Mouse (Mus musculus): Measurements from ENCODE around the gene 4933425L06Rik.

DNA sequence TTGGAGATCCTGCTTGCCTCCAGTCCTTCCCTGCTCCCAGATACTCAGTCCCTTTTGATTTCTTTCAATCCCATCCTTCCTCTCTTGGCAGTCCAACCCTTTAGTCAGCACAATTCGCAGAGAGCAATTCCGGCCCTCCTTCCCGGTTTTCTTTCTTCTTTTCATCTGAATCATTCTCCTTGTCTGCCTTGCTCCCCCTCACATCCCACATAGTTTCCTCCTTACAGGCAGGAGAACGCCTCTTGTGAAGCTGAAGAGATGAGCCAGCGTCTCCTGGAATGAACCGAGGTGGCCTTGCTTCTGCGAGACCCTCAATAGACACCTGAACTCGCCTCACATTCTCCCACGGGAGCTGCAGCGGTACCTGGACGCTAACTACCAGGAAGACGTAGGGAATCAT is 44.1 kb upstream of the 4933425L06Rik start:
- no peak for TF ChIP-seq POLR2A (IDR thresholded peaks at IDR 0.05; ENCODE audit: low read depth, low read length)
- no peak for TF ChIP-seq CTCF (IDR thresholded peaks at IDR 0.05; ENCODE audit: extremely low read depth, insufficient read length, insufficient replicate concordance, low read depth, low read length)

All from small intestine, adult 2 months (tissue).